Mouse (Mus musculus) spleen, adult 2 months (tissue): ENCODE results near the gene Exoc6b.

ENCODE experiments used
- CTCF ChIP-seq: fragments of 200-500 bp; IDR thresholded peaks from 2 replicates; pipeline ENCODE4 v1.5.1; 2011; ENCODE audit warnings: mild to moderate bottlenecking, inconsistent platforms; ENCODE audit not compliant: insufficient read depth, insufficient read length, insufficient replicate concordance; ENCODE audit errors: extremely low read depth
- POLR2A ChIP-seq: fragments of 200-500 bp; IDR thresholded peaks from 2 replicates; pipeline ENCODE4 v1.6.1; 2011; ENCODE audit warnings: low read depth, low read length, inconsistent platforms

DNA sequence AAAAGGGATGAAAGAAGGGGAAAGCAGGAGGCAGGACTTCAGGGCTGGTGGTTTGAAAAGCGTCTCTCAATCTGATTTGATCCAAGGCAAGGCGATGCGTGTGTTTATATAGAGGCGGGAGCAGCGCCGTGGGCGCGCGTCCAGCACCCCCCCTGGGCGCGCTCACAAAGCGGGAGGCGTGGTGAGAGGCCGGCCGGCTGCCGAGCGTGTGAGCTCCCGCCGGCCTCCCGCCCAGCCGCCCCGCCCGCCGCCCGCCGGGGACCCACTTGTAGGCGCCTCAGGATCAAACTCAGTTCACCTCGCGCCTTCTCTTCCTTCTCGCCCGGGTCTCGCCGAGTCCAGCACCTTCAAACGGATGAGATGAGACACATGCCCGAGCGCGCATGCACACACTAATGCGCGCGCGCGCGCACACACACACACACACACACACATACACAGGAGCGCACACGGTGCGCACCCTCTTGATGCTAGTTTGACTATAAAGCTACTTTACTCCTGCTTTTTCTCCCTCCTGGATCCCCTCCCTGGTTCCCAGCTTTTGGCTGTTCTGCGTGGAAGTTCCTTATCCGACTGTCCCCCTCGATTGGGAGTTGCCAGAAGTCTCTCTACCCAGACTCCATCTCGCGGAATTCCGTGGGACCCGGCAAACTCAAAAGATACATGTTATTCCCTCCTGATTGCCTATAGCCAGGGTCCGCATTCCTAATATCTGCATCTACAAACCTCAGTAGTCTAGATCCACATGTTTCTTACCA is 480.2 kb downstream of the Exoc6b start:
- no peak for TF ChIP-seq CTCF
- TF ChIP-seq POLR2A, result no peak
